Mouse (Mus musculus): Measurements from ENCODE around the gene Smim12. TPM values are rescaled to one million over a fixed set of nuclear protein-coding genes. Genes with fewer than 3 reads are reported as not detected.

Gene Smim12
- total RNA-seq, 1 experiment from 2014 or later = 42.3 TPM

DNA sequence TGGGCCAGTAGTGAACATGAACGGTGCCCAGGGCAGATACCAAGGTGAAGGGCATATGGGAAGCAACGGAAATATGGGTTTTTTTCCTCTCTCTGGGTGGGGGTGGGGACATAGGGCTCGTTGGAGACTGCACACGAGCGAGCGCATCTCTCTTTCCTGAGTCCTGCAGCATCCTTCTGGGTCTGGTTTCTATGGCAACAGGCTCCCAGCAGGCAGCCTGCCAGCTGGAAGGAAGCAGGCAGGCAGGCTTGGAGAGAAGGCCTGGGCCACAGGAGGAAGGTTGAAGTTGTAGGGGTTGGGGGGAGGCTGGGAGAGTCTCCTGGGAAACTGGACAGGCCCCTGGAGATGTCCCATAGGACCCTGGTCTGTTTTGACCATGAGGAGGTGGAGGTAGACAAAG, 11.6 kb upstream of the Smim12 start:
- ATAC-seq (replicated peaks; ENCODE audit: insufficient number of reproducible peaks, low FRiP score, low TSS enrichment, poor library complexity, severe bottlenecking) = no peak

DNA sequence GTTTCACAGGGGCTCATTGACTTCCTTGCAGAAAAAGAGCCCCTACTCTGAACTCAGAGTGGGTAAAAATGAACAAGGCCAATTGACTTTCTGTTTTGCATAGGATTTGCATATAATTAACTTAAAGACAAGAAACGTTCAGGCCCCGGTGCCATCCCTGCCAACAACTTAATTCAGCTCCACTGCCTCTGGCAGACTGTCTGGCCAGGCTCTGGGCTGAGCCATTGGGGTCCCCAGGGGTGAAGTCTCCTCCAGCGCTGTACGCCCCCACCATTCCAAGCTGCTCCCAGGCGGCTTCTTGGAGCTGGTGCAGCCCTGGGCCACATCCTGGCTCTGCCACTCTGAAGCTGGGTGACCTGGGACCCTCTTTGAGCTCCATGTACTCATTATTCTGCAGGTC, 11.0 kb upstream of the Smim12 start:
- ATAC-seq (replicated peaks; ENCODE audit: insufficient number of reproducible peaks, low FRiP score, low TSS enrichment, poor library complexity, severe bottlenecking) = no peak

DNA sequence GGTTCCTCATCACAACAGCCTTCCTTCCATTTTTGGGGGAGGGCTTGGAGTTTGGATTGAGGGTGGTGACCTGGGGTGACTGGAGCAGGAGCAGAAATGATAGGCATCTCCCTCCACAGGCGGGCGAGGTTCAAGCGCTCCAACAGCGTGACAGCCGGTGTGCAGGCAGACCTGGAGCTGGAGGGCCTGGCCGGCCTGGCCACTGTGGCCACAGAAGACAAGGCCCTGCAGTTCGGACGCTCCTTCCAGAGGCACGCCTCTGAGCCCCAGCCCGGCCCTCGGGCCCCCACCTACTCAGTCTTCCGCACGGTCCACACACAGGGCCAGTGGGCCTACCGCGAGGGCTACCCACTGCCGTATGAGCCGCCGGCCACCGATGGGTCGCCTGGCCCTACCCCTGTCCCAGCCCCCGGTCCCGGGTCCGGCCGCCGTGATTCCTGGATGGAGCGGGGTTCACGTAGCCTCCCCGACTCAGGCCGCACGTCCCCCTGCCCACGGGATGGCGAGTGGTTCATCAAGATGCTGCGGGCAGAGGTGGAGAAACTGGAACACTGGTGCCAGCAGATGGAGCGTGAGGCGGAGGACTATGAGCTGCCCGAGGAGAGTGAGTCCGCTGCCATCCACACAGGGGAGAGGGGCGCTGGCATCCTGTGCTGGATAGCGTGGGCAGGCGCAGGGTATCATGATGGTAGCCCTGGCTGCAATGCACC, 10.0 kb upstream of the Smim12 start:
- ATAC-seq (replicated peaks; ENCODE audit: insufficient number of reproducible peaks, low FRiP score, low TSS enrichment, poor library complexity, severe bottlenecking) = no peak

DNA sequence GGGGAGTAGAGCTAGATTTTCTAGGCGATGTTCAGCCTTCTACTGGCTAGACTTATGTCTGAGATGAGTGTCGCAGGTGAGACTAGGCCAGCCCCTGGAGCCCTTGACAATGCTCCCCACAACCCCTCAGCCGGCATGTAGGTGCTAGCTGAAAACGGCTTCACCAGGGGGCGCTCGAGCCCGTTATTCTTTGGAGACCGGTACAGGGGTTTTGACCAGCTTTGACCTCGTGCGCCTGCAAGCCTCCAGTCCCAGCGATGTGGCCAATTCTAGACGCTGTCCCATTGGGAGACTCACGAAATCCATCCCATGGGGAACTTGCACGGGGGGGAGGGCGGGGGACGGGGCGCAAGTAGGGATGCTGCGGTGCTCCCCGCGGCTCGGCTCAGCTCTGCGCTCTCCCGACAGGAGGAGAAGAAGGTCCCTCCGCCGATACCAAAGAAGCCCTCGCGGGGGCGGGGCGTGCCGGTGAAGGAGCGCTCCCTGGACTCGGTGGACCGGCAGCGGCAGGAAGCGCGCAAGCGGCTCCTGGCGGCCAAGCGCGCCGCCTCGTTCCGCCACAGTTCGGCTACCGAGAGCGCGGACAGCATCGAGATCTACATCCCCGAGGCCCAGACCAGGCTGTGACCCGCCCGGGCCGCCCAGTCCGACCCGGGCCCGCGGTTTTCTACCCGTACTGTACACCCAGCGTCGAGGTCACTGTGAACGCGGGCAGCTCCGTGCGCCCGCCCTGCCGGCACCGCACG, 7.7 kb upstream of the Smim12 start:
- peak; percentile 72 for ATAC-seq (replicated peaks; ENCODE audit: insufficient number of reproducible peaks, low FRiP score, low TSS enrichment, poor library complexity, severe bottlenecking)

DNA sequence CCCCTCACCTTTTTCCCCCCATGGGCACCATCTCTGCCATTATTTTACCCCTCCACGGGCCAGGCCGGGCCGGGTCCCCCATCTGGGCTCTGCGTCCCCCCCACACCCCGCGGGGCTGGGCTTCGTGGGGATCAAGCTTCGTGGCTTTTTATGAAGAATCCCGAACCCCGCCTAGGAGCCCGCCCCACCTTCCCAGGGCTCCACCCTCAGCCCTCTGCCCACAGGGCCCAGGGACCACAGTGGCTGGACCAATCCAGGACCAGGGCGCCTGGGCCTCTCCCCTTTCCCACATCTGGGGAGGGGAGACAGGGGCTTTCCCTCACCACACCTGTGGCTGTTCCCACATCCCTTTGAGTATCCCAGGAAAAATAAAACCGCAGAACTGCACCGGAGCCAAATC, 7.0 kb upstream of the Smim12 start:
- no peak for ATAC-seq (replicated peaks; ENCODE audit: insufficient number of reproducible peaks, low FRiP score, low TSS enrichment, poor library complexity, severe bottlenecking)

DNA sequence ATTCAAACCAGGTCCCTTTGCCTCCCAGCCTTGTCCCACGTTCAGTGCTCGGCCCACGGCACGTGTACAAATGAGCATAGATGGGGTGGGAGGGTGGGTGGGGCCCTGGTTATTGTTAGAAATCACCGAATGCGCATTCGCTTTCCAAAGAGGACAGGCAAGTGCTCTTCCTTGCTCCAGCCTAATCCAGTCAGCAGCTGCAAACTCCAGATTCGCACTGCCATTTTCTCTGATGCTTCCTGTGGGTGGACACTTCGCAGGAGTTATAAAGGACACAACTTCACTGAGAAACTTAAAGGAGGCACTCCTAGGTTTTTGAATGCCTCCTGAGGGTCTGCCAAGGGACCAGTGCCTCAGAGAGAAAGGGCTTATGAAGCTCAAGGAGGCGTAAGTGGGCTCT, 6.3 kb upstream of the Smim12 start:
- ATAC-seq (replicated peaks; ENCODE audit: insufficient number of reproducible peaks, low FRiP score, low TSS enrichment, poor library complexity, severe bottlenecking) = no peak

DNA sequence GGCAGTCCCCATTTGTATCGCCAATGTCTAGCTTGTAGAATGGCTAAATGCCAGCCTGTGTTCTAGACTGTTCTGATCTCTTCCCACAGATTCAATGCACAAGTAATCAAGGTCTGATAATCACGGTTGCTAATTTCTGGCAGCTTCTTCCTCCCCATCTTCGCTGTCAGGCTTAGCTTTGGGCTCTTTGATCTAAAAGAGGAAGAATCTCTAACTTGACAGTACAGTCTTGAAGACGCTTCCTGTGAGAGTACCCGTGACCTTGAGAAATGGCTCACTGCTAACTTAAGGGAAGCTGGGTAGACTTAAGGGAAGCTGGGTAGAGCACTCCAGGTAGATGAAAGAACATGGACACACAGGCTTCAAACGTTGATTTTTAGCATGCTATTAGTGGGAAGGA, 888 bp upstream of the Smim12 start:
- 0 out of 2 replicates have a peak, but pooled peaks have one; percentile 37 for ATAC-seq (replicated peaks; ENCODE audit: insufficient number of reproducible peaks, low FRiP score, low TSS enrichment, poor library complexity, severe bottlenecking)

DNA sequence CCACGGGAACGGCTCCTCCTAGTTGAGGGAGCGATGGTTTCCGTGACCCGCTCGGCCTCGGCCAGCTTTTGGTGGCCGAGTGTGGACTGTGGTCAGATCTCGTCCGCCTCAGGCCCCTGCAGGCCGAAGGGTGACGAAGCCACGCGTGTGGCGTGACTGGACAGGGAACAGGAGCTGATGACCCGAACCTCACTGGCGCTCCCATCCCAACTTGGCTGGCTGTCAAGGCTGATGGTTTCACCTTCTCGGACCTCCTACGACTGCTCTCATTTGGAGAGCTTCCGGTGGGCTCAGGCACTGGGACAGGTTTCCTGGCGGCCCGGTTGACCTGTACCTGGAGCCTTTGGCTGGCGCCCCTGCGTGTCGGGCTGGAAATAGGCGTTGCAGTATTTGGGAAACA, 369 bp downstream of the Smim12 start:
- peak; percentile 24 for ATAC-seq (replicated peaks; ENCODE audit: insufficient number of reproducible peaks, low FRiP score, low TSS enrichment, poor library complexity, severe bottlenecking)

DNA sequence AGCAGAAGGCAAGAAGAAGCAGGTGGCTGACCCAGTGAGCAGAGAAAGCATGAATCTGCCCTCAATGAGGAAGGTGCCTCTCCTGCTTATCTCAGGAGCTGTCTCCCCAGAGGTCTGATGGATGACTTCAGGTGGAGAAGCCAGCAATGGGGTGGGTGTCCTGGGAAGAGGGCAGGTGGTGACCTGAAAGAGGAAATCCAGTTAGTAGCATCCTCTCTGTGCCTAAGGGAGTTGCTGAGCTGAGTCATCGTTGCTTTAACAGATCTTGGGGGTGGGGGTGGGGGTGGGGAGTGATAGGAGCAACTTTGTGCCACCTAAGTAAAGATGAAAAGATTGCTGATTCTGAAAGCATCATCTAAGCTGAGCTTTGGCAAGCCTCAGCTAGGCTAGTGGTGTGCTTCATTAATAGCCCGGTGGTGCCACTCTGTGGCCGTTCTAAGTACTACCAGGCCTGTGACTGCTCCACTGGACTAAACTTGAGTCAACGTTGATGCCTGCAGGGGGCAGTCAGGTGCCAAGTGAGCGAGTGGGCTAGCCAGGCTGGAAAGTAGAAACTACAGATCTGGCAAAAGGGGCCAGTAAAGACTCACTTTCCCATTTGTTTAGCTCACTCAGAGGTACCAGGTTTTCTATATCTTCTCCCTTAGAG, 6.2 kb downstream of the Smim12 start:
- peak; percentile 96 for ATAC-seq (replicated peaks; ENCODE audit: insufficient number of reproducible peaks, low FRiP score, low TSS enrichment, poor library complexity, severe bottlenecking)

DNA sequence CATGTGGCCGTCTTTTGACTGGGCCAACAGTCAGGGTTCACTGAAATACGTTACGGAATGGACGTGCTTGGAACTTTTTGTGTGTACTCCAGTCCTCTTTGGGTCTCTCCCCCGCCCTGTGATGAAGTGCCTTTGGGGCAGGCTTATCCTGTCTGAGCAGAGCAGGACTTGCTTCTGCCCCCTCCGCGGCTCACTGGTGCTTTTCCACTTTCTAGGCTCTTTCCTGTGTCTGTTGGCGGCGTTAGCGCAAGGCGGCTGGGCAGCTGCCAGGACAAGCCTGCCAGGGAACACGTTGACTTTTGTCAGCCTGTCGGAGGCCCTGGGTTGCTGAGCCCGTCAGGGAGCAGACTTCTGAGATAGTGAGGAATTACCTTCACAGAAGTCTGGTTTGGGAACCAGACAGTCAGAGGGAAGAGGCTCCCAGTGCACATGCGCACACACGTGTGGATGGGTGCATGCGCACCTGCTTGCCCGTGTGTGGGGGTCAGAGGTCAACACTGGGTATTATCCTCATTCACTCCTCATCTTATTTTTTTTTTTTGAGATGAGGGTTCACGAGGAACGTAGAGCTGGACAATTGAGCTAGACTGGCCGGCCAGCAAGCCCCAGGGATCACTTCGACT, 8.5 kb downstream of the Smim12 start:
- ATAC-seq (replicated peaks; ENCODE audit: insufficient number of reproducible peaks, low FRiP score, low TSS enrichment, poor library complexity, severe bottlenecking) = no peak

DNA sequence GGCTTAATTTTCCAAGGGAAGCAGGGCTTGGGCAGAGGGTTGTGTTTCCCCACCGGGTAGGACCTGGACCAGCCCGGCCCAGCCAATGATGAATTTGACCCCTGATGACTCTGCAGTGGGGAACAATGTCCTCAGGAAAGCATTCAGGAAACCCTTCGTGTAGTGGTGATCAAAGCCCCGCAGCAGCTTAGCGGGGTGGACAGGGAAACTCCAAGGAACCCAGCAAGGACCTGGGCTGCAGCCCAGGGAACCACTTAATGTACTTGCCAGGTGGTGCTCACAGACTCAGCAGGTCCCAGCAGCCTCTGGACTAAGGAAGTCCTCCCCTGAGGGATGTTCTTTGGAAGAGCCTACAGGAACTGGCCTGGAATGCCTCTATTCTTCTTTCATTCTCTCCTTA, 13.2 kb downstream of the Smim12 start:
- ATAC-seq (replicated peaks; ENCODE audit: insufficient number of reproducible peaks, low FRiP score, low TSS enrichment, poor library complexity, severe bottlenecking) = no peak

DNA sequence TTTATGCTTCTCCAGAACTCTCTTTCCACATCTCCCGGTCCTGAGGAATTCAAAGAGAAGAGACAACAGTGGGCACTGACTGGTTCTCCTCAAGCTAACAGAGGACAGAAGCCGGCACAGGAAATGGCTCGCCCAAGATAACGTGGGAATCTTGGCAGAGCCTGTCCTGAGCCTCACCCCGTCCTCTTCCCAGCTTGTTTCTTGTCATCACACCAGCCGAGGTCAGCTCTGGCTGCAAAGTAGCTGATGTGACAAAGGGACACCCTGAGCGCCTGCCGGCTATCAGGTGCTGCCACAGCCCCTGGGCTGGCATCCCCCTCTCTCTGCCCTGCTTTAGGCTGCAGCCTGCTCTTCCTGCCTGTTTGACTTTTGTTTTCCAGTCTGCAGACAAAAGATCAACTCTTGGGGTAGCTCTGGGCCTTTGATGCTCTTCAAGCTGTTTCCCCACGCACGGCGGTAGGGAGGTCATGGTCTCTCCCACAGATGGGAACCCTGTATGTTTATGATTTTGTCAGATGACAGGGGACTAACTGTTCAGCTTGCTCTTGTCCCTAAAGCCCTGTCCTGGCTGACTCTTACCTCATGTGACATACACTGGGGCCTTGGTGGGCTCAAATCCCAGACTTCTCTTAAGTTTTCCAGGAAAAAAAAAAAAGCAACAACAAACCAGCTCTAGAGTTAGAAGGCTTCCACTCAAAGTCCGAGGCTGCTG, 14.8 kb downstream of the Smim12 start:
- ATAC-seq (replicated peaks; ENCODE audit: insufficient number of reproducible peaks, low FRiP score, low TSS enrichment, poor library complexity, severe bottlenecking) = no peak

DNA sequence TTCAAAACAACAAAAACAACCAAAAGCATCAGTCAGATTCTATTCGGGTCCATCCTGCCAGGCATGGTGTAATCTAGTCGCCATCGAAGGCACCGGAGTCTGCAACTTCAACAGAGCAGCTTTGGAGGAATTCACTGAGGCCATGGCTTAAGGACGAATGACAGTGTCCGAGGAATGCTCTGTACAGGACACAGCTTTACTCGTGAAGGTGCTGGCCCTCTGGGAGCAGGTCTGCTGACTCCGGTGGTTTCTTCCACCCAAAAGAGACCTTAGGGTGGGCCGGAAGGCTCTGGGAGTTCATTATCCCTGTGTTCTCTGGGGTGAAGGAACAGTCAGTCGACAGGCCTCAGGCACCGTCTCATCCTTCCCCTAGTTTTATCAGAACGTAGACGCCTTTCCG, 18.0 kb downstream of the Smim12 start:
- ATAC-seq (replicated peaks; ENCODE audit: insufficient number of reproducible peaks, low FRiP score, low TSS enrichment, poor library complexity, severe bottlenecking) = no peak

DNA sequence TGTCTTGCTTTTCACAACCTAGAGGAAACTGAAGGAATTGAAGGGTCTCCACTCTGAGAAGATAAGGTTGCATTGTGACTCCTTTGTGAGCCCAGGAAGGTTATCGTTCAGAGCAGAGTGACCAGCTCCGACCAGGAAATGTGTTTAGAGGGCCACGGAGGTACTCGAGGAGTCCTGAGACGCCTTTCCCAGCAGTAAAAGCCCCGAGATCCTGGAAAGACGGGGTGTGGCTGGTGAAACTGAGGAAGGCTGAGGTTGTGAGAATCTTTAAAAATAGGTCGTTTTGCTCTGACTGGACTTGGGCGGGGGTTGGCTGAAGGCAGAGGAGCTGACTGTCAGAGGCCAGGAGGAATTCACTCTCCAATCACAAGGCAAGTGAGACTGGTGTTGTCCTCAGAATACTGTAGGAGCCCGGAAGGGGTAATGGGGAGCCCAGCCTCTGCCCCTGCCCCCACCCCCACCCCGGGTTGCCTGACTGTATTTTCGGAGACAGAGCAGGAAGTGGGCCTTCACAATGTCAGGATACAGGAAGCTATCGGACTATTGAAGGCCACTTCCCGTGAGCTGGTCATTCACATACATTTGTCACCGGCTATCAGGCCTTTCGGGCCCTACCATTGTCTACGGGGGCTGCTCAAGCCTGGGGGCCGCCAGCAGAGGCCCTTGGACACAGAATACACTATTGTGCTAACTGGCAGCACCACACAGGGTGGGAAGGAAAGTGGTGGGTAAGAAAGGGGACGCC, 20.0 kb downstream of the Smim12 start:
- ATAC-seq (replicated peaks; ENCODE audit: insufficient number of reproducible peaks, low FRiP score, low TSS enrichment, poor library complexity, severe bottlenecking) = no peak

DNA sequence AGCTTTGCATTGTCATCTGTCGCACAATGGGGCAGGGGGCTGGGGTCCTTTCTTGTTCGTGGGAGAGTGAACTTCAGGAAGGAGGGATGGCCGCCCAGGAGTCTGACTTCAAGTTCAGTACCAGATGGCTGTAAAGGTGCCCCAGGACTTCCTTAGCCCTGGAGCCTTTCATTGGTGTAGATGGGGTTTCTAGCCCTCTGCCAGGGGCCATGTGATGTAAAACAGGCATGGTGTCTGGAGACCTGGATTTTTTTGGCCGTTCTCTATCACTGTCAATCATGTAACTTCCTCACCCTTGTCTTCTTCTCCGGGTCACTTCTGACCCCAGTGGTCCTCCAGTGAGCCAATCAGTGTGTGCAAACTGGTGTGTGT, 20.6 kb downstream of the Smim12 start:
- no peak for ATAC-seq (replicated peaks; ENCODE audit: insufficient number of reproducible peaks, low FRiP score, low TSS enrichment, poor library complexity, severe bottlenecking)

DNA sequence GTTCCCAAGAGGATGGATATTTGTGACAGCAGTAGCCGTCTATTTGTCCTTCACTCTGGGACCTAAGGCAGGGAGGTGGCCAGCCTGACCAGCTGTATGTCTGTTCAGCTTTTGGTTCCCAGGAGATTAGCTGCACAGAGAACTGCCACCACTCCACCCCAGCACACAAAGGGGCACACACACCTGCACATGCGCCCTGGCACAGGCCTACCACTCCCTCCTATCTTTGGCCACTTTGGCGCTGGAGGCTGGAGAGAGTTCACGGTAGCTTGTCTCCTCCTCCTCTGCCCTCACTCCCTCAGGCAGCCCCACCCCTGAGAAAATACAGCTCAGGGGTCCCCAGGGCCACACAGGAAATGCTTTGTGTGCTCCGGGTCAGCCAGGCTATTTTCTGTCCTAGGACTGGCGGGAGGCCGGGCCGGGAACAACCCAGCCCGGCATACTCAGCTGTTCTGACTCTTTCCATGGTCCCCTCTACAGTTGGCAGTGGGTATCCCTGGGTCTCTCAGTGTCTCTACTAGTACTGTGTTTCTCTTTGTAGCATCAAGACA, 34.9 kb downstream of the Smim12 start:
- no peak for ATAC-seq (replicated peaks; ENCODE audit: insufficient number of reproducible peaks, low FRiP score, low TSS enrichment, poor library complexity, severe bottlenecking)

DNA sequence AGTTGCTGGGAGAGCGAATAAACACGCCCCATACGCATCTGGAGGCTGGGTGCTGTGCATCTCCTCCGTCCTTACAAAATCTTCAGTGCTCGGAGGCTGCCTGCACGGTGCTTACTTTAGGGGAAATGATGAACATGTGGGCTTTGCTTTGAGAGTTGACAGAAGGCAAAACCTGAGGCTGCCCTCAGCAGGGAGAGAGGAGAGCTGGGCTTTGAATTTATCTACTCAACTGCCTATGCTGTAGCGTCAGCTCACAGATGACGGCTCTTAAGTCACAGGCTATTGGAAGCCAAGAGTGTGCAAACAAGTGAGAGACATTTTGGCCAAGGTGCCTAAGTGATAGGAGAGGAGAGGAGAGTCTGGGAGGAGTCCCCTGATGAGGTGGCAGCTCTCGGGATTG, 35.7 kb downstream of the Smim12 start:
- ATAC-seq (replicated peaks; ENCODE audit: insufficient number of reproducible peaks, low FRiP score, low TSS enrichment, poor library complexity, severe bottlenecking) = no peak

DNA sequence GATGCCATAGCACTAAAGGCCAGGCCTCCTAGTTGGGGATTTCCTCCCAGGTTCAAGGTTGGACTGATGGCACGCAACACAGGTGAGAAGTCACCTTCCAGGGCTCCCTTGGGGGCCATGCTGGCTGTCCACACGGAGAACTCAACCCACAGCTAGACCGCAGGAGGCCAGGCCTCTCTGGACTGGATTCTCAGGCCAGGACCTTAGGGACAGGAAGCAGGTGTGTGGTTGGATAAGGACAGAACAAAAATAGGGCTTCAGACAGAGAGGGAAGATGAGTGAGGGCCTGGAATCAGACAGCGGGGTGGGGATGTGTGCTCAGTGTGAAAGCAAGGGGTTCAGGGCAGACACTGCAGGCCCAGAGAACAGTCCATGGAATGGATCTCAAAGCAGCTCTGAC, 43.3 kb downstream of the Smim12 start:
- ATAC-seq (replicated peaks; ENCODE audit: insufficient number of reproducible peaks, low FRiP score, low TSS enrichment, poor library complexity, severe bottlenecking) = no peak

Data from monocyte, adult 5-6 weeks (primary cell).